Mouse (Mus musculus) left cerebral cortex, postnatal 36 days (tissue): ENCODE data around the gene Col13a1. TPM values are rescaled to one million over a fixed set of nuclear protein-coding genes. Genes with fewer than 3 reads are reported as not detected.

Experiments used
- DNase-seq, 2 experiments: peaks; one replicate each; pipeline ENCODE4 v3.0.0; 2021 to 2022; ENCODE audit warnings: low spot score in 2 of 2, mixed read lengths in 1 of 2
- intact Hi-C: fragments of 180-260 bp; cut with DNase I; formaldehyde crosslinking; loops from one replicate; pipeline ENCODE4 v1.15.1; 2025
- total RNA-seq, 2 experiments: library from RNA; stranded (reverse); gene quantifications; 2 replicates each; pipeline ENCODE4 v1.2.3; 2021

The Col13a1 gene
- 1 to 10 TPM in 1 of 2 experiments, under 1 TPM in 1; 0.88 to 1.2 TPM for total RNA-seq

GRCm38 (mm10) chr10:61978866-61979340 lies at the start of gene Col13a1:
Gene Col13a1, minus strand, starts transcription at chr10:61979108.
- DNase-seq: no peak
- intact Hi-C loops: loop anchor here (2.0 kb wide), 1 partner anchor 140 kb away; no protein-coding TSS in a partner anchor

- no peak for DNase-seq
- intact Hi-C loops: no loop called here
Observed at GRCm38 (mm10) chr10:62027699-62028098, 48.8 kb upstream of the Col13a1 start.

- intact Hi-C loops: no loop called here
- DNase-seq: no peak
Observed at GRCm38 (mm10) chr10:62023821-62024551, 45.1 kb upstream of the Col13a1 start.

GRCm38 (mm10) chr10:62020068-62020620 lies 41.2 kb upstream of the Col13a1 start:
- DNase-seq: no peak
- intact Hi-C loops: no loop called here

GRCm38 (mm10) chr10:62019386-62020067 lies 40.6 kb upstream of the Col13a1 start:
- no peak for DNase-seq
- intact Hi-C loops: no loop called here

GRCm38 (mm10) chr10:62016947-62017346 lies 38.0 kb upstream of the Col13a1 start:
- DNase-seq: no peak
- intact Hi-C loops: no loop called here

GRCm38 (mm10) chr10:62013190-62013589 lies 34.3 kb upstream of the Col13a1 start:
- intact Hi-C loops: no loop called here
- DNase-seq: no peak

GRCm38 (mm10) chr10:62012371-62012770 lies 33.5 kb upstream of the Col13a1 start:
- intact Hi-C loops: no loop called here

GRCm38 (mm10) chr10:62009981-62010500 lies 31.1 kb upstream of the Col13a1 start:
- intact Hi-C loops: no loop called here
- DNase-seq: no peak

More at GRCm38 (mm10) chr10:62012371-62012770, 33.5 kb upstream of the Col13a1 start:
- no peak for DNase-seq

- intact Hi-C loops: no loop called here
- no peak for DNase-seq
Observed at GRCm38 (mm10) chr10:62007958-62008357, 29.1 kb upstream of the Col13a1 start.

- no peak for DNase-seq
- intact Hi-C loops: no loop called here
Observed at GRCm38 (mm10) chr10:62006371-62006770, 27.5 kb upstream of the Col13a1 start.

GRCm38 (mm10) chr10:62000216-62000615 lies 21.3 kb upstream of the Col13a1 start:
- no peak for DNase-seq
- intact Hi-C loops: no loop called here

- intact Hi-C loops: no loop called here
- DNase-seq: no peak
Observed at GRCm38 (mm10) chr10:61999766-62000165, 20.9 kb upstream of the Col13a1 start.

- intact Hi-C loops: no loop called here
- no peak for DNase-seq
Observed at GRCm38 (mm10) chr10:61991481-61992424, 12.8 kb upstream of the Col13a1 start.

- intact Hi-C loops: loop anchor here (1.0 to 5.0 kb wide), 2 partner anchors 103 to 122 kb away; no protein-coding TSS in a partner anchor
- DNase-seq: peak; percentile 77 to 88
Observed at GRCm38 (mm10) chr10:61980424-61980823, 1.5 kb upstream of the Col13a1 start.

GRCm38 (mm10) chr10:61978112-61978865 lies 619 bp downstream of the Col13a1 start:
- intact Hi-C loops: loop anchor here (2.0 kb wide), 1 partner anchor 139 kb away; no protein-coding TSS in a partner anchor
- peak; percentile 37 to 54 for DNase-seq

- intact Hi-C loops: loop anchor here (2.0 kb wide), 1 partner anchor 139 kb away; no protein-coding TSS in a partner anchor
- DNase-seq: no peak
Observed at GRCm38 (mm10) chr10:61977392-61978096, 1.4 kb downstream of the Col13a1 start.

GRCm38 (mm10) chr10:61976987-61977386 lies 1.9 kb downstream of the Col13a1 start:
- DNase-seq: no peak
- intact Hi-C loops: no loop called here
